ENCODE assay signal across 8 mouse cellular contexts in genomic region chr5:142902506-142903314, GRCm38 (mm10). TPM values are rescaled to one million over a fixed set of nuclear protein-coding genes. Genes with fewer than 3 reads are reported as not detected.
DNase-seq lines count a peak whose midpoint lies in the region; ATAC-seq and TF ChIP-seq lines count a peak whose summit lies in the region.

No protein-coding gene starts in this region.

- peak; percentile 18; the same call in 1 of the 2 replicates for TF ChIP-seq EP300 in heart, adult 2 months (IDR thresholded peaks at IDR 0.05; ENCODE audit: insufficient read depth, low read depth, low read length)
- no peak for TF ChIP-seq EP300 in heart, postnatal 0 days (IDR thresholded peaks at IDR 0.05; ENCODE audit: low read depth)

- CTCF ChIA-PET in Patski (lab: Charles Lee), result interaction anchor here (0.7 to 2.3 kb wide), 3 partner anchors 15 to 29 kb away, joined by 3 to 11 read pairs (median 6); no protein-coding TSS in a partner anchor

- no peaks in the 10 kb centered on the region for H3K9me3 ChIP-seq in heart, postnatal 0 days (replicated peaks; ENCODE audit: control insufficient read depth, low read length)
- no peaks in the 10 kb centered on the region for H3K9me3 ChIP-seq in midbrain, embryonic 14.5 days (ENCODE audit: control insufficient read depth, low read length)

- H3K27me3 ChIP-seq in heart, adult 2 months (ENCODE audit: control insufficient read depth, insufficient read depth, low read length), result no peaks in the 10 kb centered on the region
- no peaks in the 10 kb centered on the region for H3K27me3 ChIP-seq in Patski
- H3K27me3 ChIP-seq in heart, postnatal 0 days (ENCODE audit: control insufficient read depth, insufficient read depth, low read length), result no peaks in the 10 kb centered on the region
- H3K27me3 ChIP-seq in midbrain, embryonic 14.5 days (ENCODE audit: control insufficient read depth, insufficient read depth, low read length), result no peaks in the 10 kb centered on the region

- peaks cover 16% of the 10 kb centered on the region for H3K36me3 ChIP-seq in heart, adult 2 months (ENCODE audit: control insufficient read depth, insufficient read depth, low read length)
- H3K36me3 ChIP-seq in heart, postnatal 0 days (replicated peaks; ENCODE audit: control insufficient read depth, insufficient read depth, low read length), result peaks cover 64% of the 10 kb centered on the region
- peaks cover 66% of the 10 kb centered on the region for H3K36me3 ChIP-seq in midbrain, embryonic 14.5 days (ENCODE audit: control insufficient read depth, insufficient read depth, low read length)

- H3K4me3 ChIP-seq in heart, adult 2 months, result peak overlapping the region; percentile 93; the same call in 1 of the 2 replicates
- H3K4me3 ChIP-seq in heart, postnatal 0 days (ENCODE audit: low read depth, low read length), result peak overlapping the region; percentile 99; the same call in 1 of the 2 replicates
- H3K4me3 ChIP-seq in midbrain, embryonic 14.5 days (replicated peaks; ENCODE audit: low read depth, low read length), result 0 out of 2 replicates have a peak overlapping the region, but pooled peaks have one; percentile 4

- H3K79me2 ChIP-seq in heart, adult 2 months (replicated peaks; ENCODE audit: control insufficient read depth, insufficient read depth, low read length), result peaks cover 2% of the 10 kb centered on the region; the same call in 1 of the 2 replicates

- peak overlapping the region; percentile 19; the same call in 1 of the 2 replicates for H3K4me2 ChIP-seq in heart, postnatal 0 days (ENCODE audit: low read depth, low read length)
- peak overlapping the region; percentile 39 for H3K4me2 ChIP-seq in midbrain, embryonic 14.5 days (ENCODE audit: low read length)

- 35% methylated on average over 5 of the region's 5 CpGs for WGBS in heart, adult 2 months
- WGBS in heart, postnatal 0 days, result 32% methylated on average over 5 of the region's 5 CpGs
- WGBS in midbrain, embryonic 14.5 days, result 66% methylated on average over 5 of the region's 5 CpGs

- H3K27ac ChIP-seq in heart, adult 2 months, result peak overlapping the region; percentile 28
- H3K27ac ChIP-seq in heart, postnatal 0 days (ENCODE audit: low read depth), result peak overlapping the region; percentile 56
- peak overlapping the region; percentile 21; the same call in 1 of the 2 replicates for H3K27ac ChIP-seq in midbrain, embryonic 14.5 days (replicated peaks; ENCODE audit: low read depth, low read length)

- ATAC-seq in Patski, result peak; percentile 1
- ATAC-seq in heart, postnatal 0 days (ENCODE audit: insufficient read depth, low read depth), result no peak
- no peak for ATAC-seq in midbrain, embryonic 14.5 days (ENCODE audit: low FRiP score, low TSS enrichment)

- POLR2A ChIA-PET in Patski (lab: Charles Lee), result interaction anchor here (0.6 to 8.0 kb wide), 7 partner anchors 7 to 149 kb away, joined by 3 to 69 read pairs (median 5); partner anchors contain the start of gene Fbxl18

- TF ChIP-seq POLR2A in heart, adult 2 months (IDR thresholded peaks at IDR 0.05; ENCODE audit: insufficient read depth, low read depth, low read length), result peak; percentile 26; the same call in 1 of the 2 replicates

- peaks cover 14% of the 10 kb centered on the region for H3K4me1 ChIP-seq in heart, adult 2 months (ENCODE audit: control insufficient read depth, insufficient read depth, low read length)
- H3K4me1 ChIP-seq in heart, postnatal 0 days (ENCODE audit: control insufficient read depth, insufficient read depth), result peaks cover 13% of the 10 kb centered on the region; the same call in 1 of the 2 replicates
- H3K4me1 ChIP-seq in midbrain, embryonic 14.5 days (ENCODE audit: control insufficient read depth, insufficient read depth, low read length), result peaks cover 33% of the 10 kb centered on the region

- no peak for DNase-seq in heart, adult 2 months
- no peak for DNase-seq in heart, adult 9 months (ENCODE audit: low spot score in 2 of 2)
- no peak for DNase-seq in Patski (ENCODE audit: low read depth, low spot score)
- DNase-seq in heart, postnatal 0 days (ENCODE audit: low spot score), result no peak
- no peak for DNase-seq in midbrain, embryonic 14.5 days
- no peak for DNase-seq in layer of hippocampus, postnatal 36 days
- no peak for DNase-seq in gastrocnemius, adult 8-10 months (ENCODE audit: low spot score in 2 of 2)
- no peak for DNase-seq in spleen, postnatal 14 days (ENCODE audit: low spot score in 2 of 2)

- no peak for TF ChIP-seq CTCF in heart, adult 2 months (IDR thresholded peaks at IDR 0.05)
- no peak for TF ChIP-seq CTCF in Patski (IDR thresholded peaks at IDR 0.05)
- TF ChIP-seq CTCF in heart, postnatal 0 days (IDR thresholded peaks at IDR 0.05; ENCODE audit: low read depth), result no peak

- H3K9ac ChIP-seq in heart, adult 2 months (ENCODE audit: low read depth, low read length), result no peak overlapping the region
- peak overlapping the region; percentile 26; the same call in 1 of the 2 replicates for H3K9ac ChIP-seq in heart, postnatal 0 days (replicated peaks; ENCODE audit: low read depth, low read length)
- H3K9ac ChIP-seq in midbrain, embryonic 14.5 days (replicated peaks; ENCODE audit: low read length), result 0 out of 2 replicates have a peak overlapping the region, but pooled peaks have one; percentile 26

- intact Hi-C loops in heart, adult 2 months (cut with DNase I), result no loop called here

- in situ Hi-C loops in Patski (cut with MboI; ENCODE audit: low pct_unique_long_range_greater_than_20kb), result no loop called here

RNA-seq across cellular contexts. Expression of gene Actb, which starts 3.8 kb away (rescaled TPM):
- total RNA-seq in heart, adult 2 months (2021), result 100 to 1,000 TPM; 679 to 987 TPM
- polyA plus RNA-seq in heart, adult 2 months (2012; rRNA removed), result 1,148 and 1,181 TPM in 2 replicates
- polyA plus RNA-seq in Patski (2021), result 2,926 TPM
- total RNA-seq in heart, postnatal 0 days (2014; rRNA removed; ENCODE audit: low replicate concordance), result 2,129 and 2,574 TPM in 2 replicates
- 4,473 and 4,544 TPM in 2 replicates for polyA plus RNA-seq in heart, postnatal 0 days (2015; fragmentation: Nextera tagmentation; extraction: Ambion mirVana)
- polyA plus RNA-seq in midbrain, embryonic 14.5 days (2014; fragmentation: Nextera tagmentation; extraction: Ambion mirVana), result 16,375 and 16,992 TPM in 2 replicates
- total RNA-seq in layer of hippocampus, postnatal 36 days (2021), result 1,000 to 10,000 TPM; 3,215 to 3,370 TPM
- total RNA-seq in gastrocnemius, adult 8-10 months (2022), result 100 to 1,000 TPM; 301 to 406 (median 351) TPM

RNA-seq across cellular contexts. Expression of gene Fbxl18, which starts 7.5 kb away (rescaled TPM):
- 1 to 10 TPM; 4.0 to 4.5 TPM for total RNA-seq in heart, adult 2 months (2021)
- 6.9 and 7.6 TPM in 2 replicates for polyA plus RNA-seq in heart, adult 2 months (2012; rRNA removed)
- 11.1 TPM for polyA plus RNA-seq in Patski (2021)
- total RNA-seq in heart, postnatal 0 days (2014; rRNA removed; ENCODE audit: low replicate concordance), result 12.5 and 17.8 TPM in 2 replicates
- polyA plus RNA-seq in heart, postnatal 0 days (2015; fragmentation: Nextera tagmentation; extraction: Ambion mirVana), result 6.8 and 7.3 TPM in 2 replicates
- 28.6 and 28.8 TPM in 2 replicates for polyA plus RNA-seq in midbrain, embryonic 14.5 days (2014; fragmentation: Nextera tagmentation; extraction: Ambion mirVana)
- total RNA-seq in layer of hippocampus, postnatal 36 days (2021), result 10 to 100 TPM; 37.1 to 41.6 TPM
- total RNA-seq in gastrocnemius, adult 8-10 months (2022), result 1 to 10 TPM; 4.4 to 6.8 (median 5.3) TPM

RNA-seq across cellular contexts. Expression of gene Fscn1, which starts 57.4 kb away (rescaled TPM):
- total RNA-seq in heart, adult 2 months (2021), result 10 to 100 TPM; 18.7 to 22.5 TPM
- polyA plus RNA-seq in heart, adult 2 months (2012; rRNA removed), result 37.0 and 47.7 TPM in 2 replicates
- 246 TPM for polyA plus RNA-seq in Patski (2021)
- 101 and 104 TPM in 2 replicates for total RNA-seq in heart, postnatal 0 days (2014; rRNA removed; ENCODE audit: low replicate concordance)
- 77.9 and 78.7 TPM in 2 replicates for polyA plus RNA-seq in heart, postnatal 0 days (2015; fragmentation: Nextera tagmentation; extraction: Ambion mirVana)
- 521 and 580 TPM in 2 replicates for polyA plus RNA-seq in midbrain, embryonic 14.5 days (2014; fragmentation: Nextera tagmentation; extraction: Ambion mirVana)
- 100 to 1,000 TPM; 185 to 194 TPM for total RNA-seq in layer of hippocampus, postnatal 36 days (2021)
- 1 to 10 TPM; 3.0 to 7.9 (median 5.0) TPM for total RNA-seq in gastrocnemius, adult 8-10 months (2022)

Comparison
In these comparisons a context has a peak if more than half of its experiments do, and no peak if none do; other contexts are left out.
1. H3K4me3 ChIP-seq: peak in every context shown above with its lines; median percentile 99 in heart, postnatal 0 days; 93 in heart, adult 2 months; 4 in midbrain, embryonic 14.5 days.